Mouse (Mus musculus) embryonic fibroblast, embryonic 13.5 days (primary cell): ENCODE measurements at regions not wholly inside any gene's neighbourhood (a gene's known extent, or its start where the extent isn't known, plus 50 kb on each side); places are given as distances from the start of the nearest gene placed in this dataset.

Experiments
- CTCF ChIP-seq: IDR thresholded peaks from 2 replicates; pipeline ENCODE4 v1.5.1; 2011; ENCODE audit warnings: mild to moderate bottlenecking, control low read depth, low read length, moderate library complexity, borderline replicate concordance; ENCODE audit not compliant: insufficient read depth
- POLR2A ChIP-seq: IDR thresholded peaks from 2 replicates; pipeline ENCODE4 v1.6.1; 2011; ENCODE audit warnings: low read depth, mild to moderate bottlenecking, control low read depth, low read length, moderate library complexity

DNA sequence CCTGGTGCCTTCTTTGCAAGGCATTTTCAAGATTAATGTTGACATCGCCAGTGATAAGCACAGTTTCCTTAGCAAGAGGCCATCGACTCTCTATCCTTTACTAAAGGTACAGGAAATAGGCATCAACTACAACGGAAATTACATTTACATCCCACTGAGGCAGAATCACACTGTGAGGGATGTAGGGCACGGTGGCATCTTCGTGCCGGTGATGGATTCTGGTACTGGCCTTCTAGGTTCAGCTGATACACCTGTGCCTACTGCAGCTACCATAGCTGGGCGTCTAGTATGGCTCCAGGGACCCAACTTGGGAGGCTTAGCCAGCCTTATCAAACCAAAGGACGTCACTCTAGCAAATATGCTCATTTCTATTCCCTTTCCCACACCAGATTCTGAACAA, 313.5 kb upstream of the Zfp637 start:
- TF ChIP-seq POLR2A (no peak), CTCF (no peak)
